Mouse (Mus musculus): Measurements from ENCODE around the gene Smad1. TPM values are rescaled to one million over a fixed set of nuclear protein-coding genes. Genes with fewer than 3 reads are reported as not detected.

Smad1 gene
- total RNA-seq, 4 experiments from 2014 or later = 7.5 to 10.3 (median 8.8) TPM

DNA sequence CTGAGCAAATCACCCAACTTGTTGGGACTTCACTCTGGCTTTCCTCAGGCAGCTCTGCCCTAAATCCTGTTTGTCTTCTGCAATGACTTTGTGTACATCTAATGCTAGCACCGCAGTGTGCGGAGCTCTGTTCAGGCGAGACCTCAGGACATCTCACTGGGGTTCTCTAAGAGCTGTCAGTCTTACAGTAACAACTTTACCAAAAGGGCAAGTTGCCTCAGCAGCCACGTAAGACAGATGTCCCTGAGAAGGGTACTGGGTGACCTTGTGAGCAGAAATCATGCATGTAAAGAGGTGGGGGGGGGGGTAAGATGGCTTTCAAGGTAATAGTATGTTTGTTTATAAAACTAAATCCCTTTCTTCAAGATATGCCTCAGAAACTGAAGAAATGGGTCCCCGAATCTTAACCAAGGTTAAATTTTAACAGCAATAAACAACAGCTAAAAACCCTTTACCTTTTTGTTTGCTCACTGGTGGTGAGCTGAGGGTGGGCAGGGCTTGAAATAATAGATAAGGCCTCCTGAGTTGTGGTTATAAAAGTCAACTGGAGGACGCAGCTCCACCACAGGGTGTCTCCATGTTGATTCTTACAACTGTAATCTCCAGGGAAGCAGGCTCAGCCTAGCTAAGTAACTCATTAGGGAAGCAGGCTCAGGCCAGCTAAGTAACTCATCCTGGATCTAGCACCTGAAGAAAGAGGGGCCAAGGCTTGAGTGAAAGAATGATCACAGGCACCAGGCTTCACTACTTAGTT lies 38.4 kb downstream of the Smad1 start:
- DNase-seq (ENCODE audit: low spot score in 2 of 2) = no peak

DNA sequence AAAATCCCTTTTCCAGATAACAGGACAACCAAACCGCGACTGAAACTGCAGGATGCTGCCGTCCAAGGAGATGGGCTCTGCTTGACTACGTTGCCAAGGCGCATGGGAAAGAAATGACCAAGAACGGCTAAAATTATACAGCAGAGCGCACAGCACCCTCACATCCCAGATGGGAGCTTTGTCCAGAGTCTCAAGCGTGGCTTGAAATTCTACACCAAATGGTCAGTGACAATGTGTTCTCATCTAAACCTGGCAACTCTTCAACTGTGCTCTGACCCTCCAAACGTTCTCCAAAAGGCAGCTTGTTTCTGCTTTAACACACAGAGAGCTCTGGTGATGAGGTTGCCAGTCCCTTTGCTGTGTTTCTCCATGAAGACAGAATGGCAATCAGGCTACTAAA lies 39.0 kb downstream of the Smad1 start:
- no peak for DNase-seq (ENCODE audit: low spot score in 2 of 2)

- DNase-seq (ENCODE audit: low spot score in 2 of 2) = no peak
Observed at GRCm38 (mm10) chr8:79355721-79356434, 43.4 kb downstream of the Smad1 start.

DNA sequence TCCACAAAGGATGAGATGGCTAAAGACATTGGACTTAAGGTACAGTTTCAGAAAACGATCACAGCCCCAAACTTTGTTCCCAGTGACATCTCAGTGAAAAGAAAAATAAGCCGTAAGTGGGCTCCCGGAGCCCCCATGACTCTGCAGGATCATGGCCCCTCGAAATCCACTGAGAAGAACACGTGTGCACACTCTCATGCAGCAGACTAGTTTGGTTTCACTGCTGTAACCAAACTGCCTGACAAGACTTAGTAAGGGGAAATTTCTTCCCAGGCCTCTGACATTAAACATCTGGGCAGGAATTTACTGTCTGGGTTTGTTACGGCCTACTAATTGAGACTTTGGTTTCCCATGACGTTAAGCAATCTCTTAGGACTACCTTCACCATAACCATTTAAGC lies 45.3 kb downstream of the Smad1 start:
- no peak for DNase-seq (ENCODE audit: low spot score in 2 of 2)

GRCm38 (mm10) chr8:79351916-79352315 lies 47.4 kb downstream of the Smad1 start:
- no peak for DNase-seq (ENCODE audit: low spot score in 2 of 2)

- no peak for DNase-seq (ENCODE audit: low spot score in 2 of 2)
Observed at GRCm38 (mm10) chr8:79350805-79351204, 48.5 kb downstream of the Smad1 start.

- DNase-seq (ENCODE audit: low spot score in 2 of 2) = peak; percentile 59 to 68
Observed at GRCm38 (mm10) chr8:79350094-79350593, 49.2 kb downstream of the Smad1 start.

DNA sequence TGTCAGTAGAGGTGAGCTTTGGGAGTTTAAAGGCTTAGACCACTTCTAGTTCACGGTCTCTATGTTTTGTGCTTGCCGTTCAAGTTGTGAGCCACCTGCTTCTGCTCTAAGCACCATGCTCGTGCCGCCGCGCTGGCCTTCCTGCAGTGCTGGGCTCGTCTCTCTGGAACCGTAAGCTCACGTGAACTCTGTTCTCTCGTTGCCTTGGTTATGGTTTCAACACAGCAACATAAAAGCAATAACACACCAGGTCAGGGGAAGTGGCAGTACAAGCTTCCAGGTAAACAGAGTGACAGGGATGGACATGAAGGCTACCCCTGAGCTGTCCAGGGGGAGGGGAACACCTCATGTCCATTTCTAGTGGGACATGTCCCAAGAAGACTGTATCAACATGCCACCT lies 52.9 kb downstream of the Smad1 start:
- DNase-seq (ENCODE audit: low spot score in 2 of 2) = no peak

DNA sequence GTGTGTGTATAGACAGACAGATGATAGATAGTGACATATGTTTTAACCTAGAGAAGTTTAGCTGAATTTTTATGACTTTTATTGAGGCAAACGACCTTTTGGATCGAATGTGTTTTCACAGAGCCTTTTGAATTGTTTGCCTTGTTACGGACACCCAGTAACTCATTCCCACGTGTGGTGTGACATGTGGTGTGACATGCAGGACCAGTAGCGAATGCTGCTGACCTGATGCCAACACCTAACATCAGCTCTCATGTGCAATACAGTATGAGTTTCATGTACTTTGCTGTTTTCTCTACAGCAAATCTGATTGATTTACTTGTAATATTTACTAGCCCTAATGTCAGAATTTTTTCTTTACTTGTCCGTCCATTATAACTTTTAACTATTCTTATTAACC lies 53.5 kb downstream of the Smad1 start:
- DNase-seq (ENCODE audit: low spot score in 2 of 2) = no peak

DNA sequence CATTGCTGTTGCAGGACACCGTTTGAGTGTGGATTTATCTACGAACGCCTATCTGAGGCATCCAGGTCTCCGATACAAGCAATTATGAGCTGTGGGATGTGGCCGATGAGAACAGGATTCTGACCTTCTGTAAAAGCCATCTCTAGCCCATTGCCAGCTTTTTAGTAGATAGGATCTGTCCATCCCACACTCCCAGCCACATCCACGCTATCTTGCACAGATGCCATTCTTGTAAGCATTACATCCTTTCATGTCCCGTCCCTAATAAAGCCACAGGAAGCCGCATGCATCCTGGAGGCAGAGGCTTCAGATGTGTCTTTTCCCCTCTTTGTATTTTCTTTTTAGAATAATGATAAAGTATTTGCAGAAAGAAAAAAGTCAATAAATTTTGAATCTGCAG lies 58.1 kb downstream of the Smad1 start:
- DNase-seq (ENCODE audit: low spot score in 2 of 2) = no peak

GRCm38 (mm10) chr8:79339555-79339954 lies 59.8 kb downstream of the Smad1 start:
- DNase-seq (ENCODE audit: low spot score in 2 of 2) = no peak

DNA sequence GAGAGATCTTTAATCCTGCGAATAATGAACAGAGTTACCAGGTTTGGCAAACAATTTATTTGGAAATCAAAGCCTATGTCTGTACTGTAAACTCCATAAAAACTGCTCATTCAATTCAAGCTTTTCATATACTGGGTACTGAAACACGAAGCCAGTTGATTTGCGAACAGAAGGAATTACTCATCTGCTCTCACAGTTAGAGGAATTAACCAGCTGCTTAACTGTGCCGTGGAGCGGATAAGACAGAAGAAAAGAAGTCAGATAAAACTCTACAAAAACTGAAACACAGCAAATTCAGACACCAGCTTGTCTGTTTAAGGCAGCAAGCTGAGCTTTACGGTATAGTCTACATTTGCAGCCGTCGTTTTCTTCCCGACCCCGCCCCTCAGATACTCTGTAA lies 60.7 kb downstream of the Smad1 start:
- no peak for DNase-seq (ENCODE audit: low spot score in 2 of 2)

- DNase-seq (ENCODE audit: low spot score in 2 of 2) = no peak
Observed at GRCm38 (mm10) chr8:79332109-79332900, 67.0 kb downstream of the Smad1 start.

GRCm38 (mm10) chr8:79331571-79331970 lies 67.7 kb downstream of the Smad1 start:
- DNase-seq (ENCODE audit: low spot score in 2 of 2) = no peak

DNA sequence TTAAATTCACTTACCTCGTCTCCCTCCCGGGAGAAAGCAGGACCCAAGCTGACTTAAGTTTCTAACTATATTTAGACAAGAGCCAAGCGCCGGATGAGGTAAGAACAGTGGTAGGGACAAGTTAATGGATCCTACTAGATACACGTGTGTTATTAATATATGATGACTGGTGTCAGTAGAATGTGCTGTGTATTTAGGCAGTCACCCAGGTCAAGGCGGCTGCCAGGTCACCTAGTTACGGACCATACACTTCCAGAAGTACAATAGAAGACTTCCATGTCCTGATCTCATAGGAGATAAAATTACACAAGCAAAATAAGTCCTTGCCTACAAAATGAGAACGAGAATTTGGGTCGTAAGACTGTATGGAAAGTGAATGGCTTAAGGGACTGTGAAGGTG lies 68.3 kb downstream of the Smad1 start:
- DNase-seq (ENCODE audit: low spot score in 2 of 2) = peak in 1 of 2 experiments; percentile 17

- DNase-seq (ENCODE audit: low spot score in 2 of 2) = no peak
Observed at GRCm38 (mm10) chr8:79329735-79330134, 69.6 kb downstream of the Smad1 start.

DNA sequence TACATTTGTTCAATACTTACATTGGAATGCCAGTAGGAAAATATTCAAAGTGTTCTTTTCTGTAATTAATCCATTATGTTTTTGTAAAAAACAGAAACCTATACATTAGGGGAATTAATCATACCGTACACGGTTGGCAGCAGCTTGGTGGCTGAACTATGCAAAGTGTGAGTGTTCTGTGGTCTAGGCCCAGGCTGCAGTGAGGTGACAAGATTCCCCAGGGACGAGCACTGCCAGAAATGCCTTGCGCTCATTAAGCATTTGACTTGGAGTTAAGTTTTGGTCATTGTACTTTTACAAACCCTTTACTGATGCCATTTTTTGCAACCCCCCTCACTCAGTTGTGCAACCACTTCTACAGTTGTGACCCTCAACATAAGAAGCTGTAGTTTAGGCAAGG lies 70.1 kb downstream of the Smad1 start:
- no peak for DNase-seq (ENCODE audit: low spot score in 2 of 2)

DNA sequence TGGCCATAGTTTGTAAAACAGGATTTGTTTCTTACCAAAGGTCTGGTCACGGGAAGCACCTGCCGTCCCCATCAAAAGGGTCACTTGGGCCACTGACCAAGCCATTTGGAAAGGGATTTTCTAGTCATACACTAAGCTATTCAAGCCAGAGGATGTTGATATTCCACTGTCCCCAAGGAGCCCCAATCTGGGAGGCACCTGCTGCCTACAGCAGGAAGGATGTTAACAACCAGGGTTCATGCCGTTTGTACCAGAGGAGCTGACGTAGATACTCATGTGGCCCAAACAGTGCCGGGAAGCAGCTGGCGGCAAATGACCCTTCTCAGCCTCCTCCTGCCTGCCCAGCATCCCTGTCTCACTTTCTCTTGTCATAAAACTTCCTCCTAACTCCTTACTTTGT lies 73.8 kb downstream of the Smad1 start:
- DNase-seq (ENCODE audit: low spot score in 2 of 2) = no peak

DNA sequence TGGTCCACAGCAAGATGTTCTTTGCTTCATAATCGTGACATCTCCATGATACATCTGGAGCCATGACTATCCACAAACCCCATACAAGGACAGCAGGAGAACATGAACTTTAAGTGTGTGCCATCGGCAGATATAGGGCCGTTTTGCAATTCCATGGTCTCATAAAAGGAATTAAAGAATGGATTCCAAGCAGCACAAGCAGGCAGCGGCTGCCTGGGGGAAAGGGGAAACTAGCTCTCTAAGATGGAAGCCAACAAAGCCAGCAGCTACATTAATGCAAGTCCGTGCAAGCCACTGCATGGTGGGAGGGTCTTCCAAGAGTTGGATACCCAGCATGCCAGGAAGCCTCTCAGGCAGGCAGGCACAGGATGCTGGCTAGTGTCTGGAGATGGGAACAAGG lies 74.4 kb downstream of the Smad1 start:
- no peak for DNase-seq (ENCODE audit: low spot score in 2 of 2)

- DNase-seq (ENCODE audit: low spot score in 2 of 2) = no peak
Observed at GRCm38 (mm10) chr8:79324036-79324435, 75.3 kb downstream of the Smad1 start.

DNA sequence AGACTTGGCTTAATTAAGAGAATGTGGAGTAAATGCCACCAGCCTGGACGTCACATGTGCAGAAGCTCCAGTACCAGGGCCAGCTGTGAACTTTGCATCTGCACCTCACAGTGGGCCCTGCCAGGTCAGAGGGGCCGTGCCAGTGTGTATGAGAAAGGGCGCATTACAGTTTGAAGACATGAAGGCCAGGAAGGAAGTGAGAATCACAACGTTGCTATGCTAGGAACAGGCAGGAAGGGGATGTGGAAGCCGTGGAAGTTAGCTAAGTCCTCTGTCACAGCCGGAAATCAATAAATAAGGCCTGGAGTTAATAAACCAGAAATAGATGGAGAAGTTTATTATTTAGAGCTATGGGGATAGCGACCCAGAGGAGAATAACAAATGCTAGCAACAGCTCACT lies 76.2 kb downstream of the Smad1 start:
- no peak for DNase-seq (ENCODE audit: low spot score in 2 of 2)

DNA sequence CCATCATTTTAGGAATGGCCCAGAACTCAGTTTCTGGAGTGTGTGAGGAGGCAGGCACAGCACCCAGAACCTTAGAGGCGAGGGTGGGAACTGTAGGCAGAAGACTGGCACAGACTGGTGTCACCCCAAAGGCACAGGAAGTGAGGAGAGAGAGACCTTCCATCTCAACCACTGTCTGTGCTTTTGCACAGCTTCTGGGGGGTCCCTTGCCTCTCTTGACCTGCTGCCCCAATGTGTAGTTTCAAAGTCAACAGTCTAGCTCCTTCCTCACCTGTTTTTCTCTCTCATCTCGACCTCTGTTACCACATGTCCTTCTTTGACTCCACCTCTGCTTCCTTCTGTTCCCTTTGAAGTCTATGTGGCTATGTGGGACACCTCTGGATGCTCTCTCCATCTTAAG lies 88.5 kb downstream of the Smad1 start:
- DNase-seq (ENCODE audit: low spot score in 2 of 2) = no peak

Measured in gastrocnemius, adult 8-10 months (tissue).